Mouse (Mus musculus) adrenal gland (tissue): ENCODE data around the gene Wdr90.

ENCODE experiments used
- intact Hi-C: fragments of 180-260 bp; cut with DNase I; formaldehyde crosslinking; loops from one replicate; pipeline ENCODE4 v1.15.1; 2025
- long read RNA-seq, 2 experiments: library from polyadenylated mRNA; unstranded; transcript quantifications; one replicate each; pipeline ENCODE4 v2.0.0; 2020; ENCODE audit warnings: borderline replicate concordance in 1 of 2; ENCODE audit not compliant: insufficient replicate concordance in 1 of 2

Gene Wdr90
- long read RNA-seq, experiment 1, partial matches to known transcripts = 1 of 2 reads
- long read RNA-seq, experiment 1, other reads (novel, unspliced or antisense) = 1 of 2 reads
- long read RNA-seq, experiment 2 = 0 reads

GRCm38 (mm10) chr17:25860832-25861703 is at the start of gene Wdr90:
Gene Wdr90 (minus strand): TSS chr17:25861501.
- intact Hi-C loops = no loop called here

- intact Hi-C loops = no loop called here
These were observed 46.3 kb upstream of the Wdr90 start for GRCm38 (mm10) chr17:25907640-25908039.

GRCm38 (mm10) chr17:25903061-25903460 is 41.8 kb upstream of the Wdr90 start:
- intact Hi-C loops = no loop called here

GRCm38 (mm10) chr17:25900193-25900592 is 38.9 kb upstream of the Wdr90 start:
- intact Hi-C loops = no loop called here

- intact Hi-C loops = loop anchor here (10.0 kb wide), 1 partner anchor 199 kb away; the partner anchor contains the start of genes Decr2 and Nme4
These were observed 34.6 kb upstream of the Wdr90 start for GRCm38 (mm10) chr17:25895891-25896290.

- intact Hi-C loops = loop anchor here (10.0 kb wide), 1 partner anchor 199 kb away; the partner anchor contains the start of genes Decr2 and Nme4
These were observed 34.1 kb upstream of the Wdr90 start for GRCm38 (mm10) chr17:25895415-25895814.

GRCm38 (mm10) chr17:25893975-25894617 is 32.8 kb upstream of the Wdr90 start:
- intact Hi-C loops = loop anchor here (5.0 to 10.0 kb wide), 3 partner anchors 33 to 201 kb away; partner anchors contain the start of genes Decr2 and Nme4

- intact Hi-C loops = no loop called here
These were observed 27.5 kb upstream of the Wdr90 start for GRCm38 (mm10) chr17:25888837-25889236.

- intact Hi-C loops = no loop called here
These were observed 26.2 kb upstream of the Wdr90 start for GRCm38 (mm10) chr17:25887467-25887866.

- intact Hi-C loops = no loop called here
These were observed 25.5 kb upstream of the Wdr90 start for GRCm38 (mm10) chr17:25886806-25887205.

GRCm38 (mm10) chr17:25885636-25886035 is 24.3 kb upstream of the Wdr90 start:
- intact Hi-C loops = no loop called here

GRCm38 (mm10) chr17:25883824-25884223 is 22.5 kb upstream of the Wdr90 start:
- intact Hi-C loops = loop anchor here (5.0 kb wide), 1 partner anchor 103 kb away; the partner anchor contains the start of gene Capn15

GRCm38 (mm10) chr17:25883268-25883667 is 22.0 kb upstream of the Wdr90 start:
- intact Hi-C loops = loop anchor here (5.0 kb wide), 1 partner anchor 104 kb away; the partner anchor contains the start of gene Capn15

GRCm38 (mm10) chr17:25882306-25882705 is 21.0 kb upstream of the Wdr90 start:
- intact Hi-C loops = loop anchor here (5.0 kb wide), 1 partner anchor 105 kb away; the partner anchor contains the start of gene Capn15

- intact Hi-C loops = loop anchor here (5.0 kb wide), 1 partner anchor 106 kb away; the partner anchor contains the start of gene Capn15
These were observed 20.4 kb upstream of the Wdr90 start for GRCm38 (mm10) chr17:25881691-25882090.

- intact Hi-C loops = loop anchor here (5.0 kb wide), 1 partner anchor 106 kb away; the partner anchor contains the start of gene Capn15
These were observed 19.8 kb upstream of the Wdr90 start for GRCm38 (mm10) chr17:25880913-25881641.

GRCm38 (mm10) chr17:25880196-25880910 is 19.1 kb upstream of the Wdr90 start, which contains the start of gene Wfikkn1:
Gene Wfikkn1 (minus strand): TSS chr17:25880858.
- intact Hi-C loops = loop anchor here (5.0 kb wide), 1 partner anchor 107 kb away; the partner anchor contains the start of gene Capn15

- intact Hi-C loops = loop anchor here (5.0 kb wide), 1 partner anchor 108 kb away; the partner anchor contains the start of gene Capn15
These were observed 18.4 kb upstream of the Wdr90 start for GRCm38 (mm10) chr17:25879750-25880149.

- intact Hi-C loops = no loop called here
These were observed 18.0 kb upstream of the Wdr90 start for GRCm38 (mm10) chr17:25879261-25879660.
